Mouse (Mus musculus): ENCODE data around the gene Igsf9b.
A peak's percentile ranks its signal among the peaks of the same experiment; 100 is the strongest.

Gene Igsf9b

DNA sequence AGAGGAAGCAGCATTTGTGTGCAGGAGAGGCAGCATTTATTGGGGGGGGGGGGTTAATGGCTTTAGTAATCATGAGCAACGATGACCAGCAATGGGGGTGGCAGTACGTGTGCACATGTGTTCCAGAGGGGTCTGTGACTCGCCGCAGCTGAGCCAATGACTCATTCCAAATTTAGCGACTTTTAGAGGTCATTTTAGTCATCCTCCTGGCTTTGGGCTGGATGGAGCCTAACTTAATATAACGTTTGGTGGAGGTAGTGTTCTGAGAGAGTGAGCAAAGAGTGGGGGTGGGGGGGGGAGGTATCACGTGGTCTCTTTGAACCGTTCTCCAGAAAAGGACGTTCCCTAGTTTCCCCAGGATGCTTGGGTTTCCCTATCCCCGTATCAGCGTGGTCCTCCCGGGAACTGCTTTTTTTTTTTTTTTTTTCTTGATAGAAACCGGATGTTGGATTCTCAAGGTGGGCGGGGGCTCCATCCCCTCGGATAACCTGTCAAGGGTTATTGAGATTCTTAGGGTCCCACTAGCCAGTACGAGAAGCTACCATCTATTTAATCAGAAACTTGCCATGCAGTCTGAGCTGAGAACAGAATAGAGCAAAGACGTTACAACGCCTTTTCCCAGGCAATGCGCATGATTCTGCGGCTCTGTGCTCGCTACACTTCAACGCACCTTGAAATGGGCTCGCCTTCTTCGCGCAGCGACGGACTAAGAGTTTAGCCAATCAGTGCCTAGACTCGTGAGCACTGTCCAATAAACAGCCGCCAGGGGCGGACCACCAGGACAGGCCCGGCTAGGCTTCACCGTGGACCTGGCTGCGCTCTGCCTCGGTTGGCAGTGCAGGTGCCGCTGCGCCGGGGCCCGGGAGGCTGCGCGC is at the start of gene Igsf9b:
Gene Igsf9b, plus strand, starts transcription at position 794 of the 875 bp plus-strand sequence.
- DNase-seq (ENCODE audit: low spot score): peak; percentile 96

DNA sequence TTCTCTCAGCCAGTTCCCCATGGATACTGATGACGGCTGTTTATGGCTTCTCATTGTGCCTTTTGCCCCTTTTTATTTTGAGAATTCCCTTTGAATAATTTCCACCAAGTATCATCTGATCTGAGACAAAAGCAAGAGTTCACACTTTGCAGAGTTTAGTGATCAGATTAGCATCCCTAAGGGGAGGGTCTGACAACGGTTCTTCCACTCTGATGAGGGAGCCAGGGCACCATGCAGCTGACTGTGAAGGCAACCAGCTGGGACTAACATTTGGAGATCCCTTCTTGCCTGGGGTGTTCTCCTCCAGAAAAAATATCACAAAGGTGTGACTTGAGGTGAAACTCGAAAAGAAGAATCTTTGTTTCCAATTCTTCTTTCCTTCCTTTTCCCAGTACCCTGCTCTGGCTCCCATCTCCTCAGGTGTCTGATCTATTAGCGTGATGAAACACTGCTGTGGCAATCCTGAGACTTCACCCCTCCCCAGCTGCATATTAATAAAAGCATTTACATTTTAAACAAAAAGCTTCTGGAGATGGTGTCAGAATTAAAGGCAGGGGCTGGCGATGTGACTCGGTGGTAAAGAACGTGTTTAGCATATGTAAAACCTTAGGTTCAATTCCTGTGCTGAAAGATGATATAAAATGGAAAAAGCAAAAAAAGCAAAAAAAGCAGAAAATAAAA is 46.8 kb upstream of the Igsf9b start:
- DNase-seq (ENCODE audit: low spot score): no peak

DNA sequence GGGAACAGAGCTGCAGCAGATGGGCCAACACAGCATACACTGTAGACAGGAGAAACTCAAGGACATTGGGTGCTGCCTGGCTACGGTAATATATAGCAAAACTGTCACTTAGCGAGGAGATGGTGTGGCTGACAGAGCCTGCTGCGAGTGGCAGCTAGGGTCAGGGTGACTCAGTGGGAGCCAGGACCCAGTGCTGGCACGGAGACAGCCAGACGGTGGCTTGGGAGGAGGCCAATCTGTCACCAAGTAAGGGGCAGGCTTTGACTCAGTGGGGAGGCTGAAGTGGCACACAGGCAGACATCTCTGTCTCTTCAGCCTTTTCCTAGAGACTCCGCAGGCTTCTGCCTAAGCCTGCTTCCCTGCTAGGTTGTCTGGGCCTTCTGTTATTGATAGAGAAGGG is 42.5 kb upstream of the Igsf9b start:
- DNase-seq (ENCODE audit: low spot score): no peak

DNA sequence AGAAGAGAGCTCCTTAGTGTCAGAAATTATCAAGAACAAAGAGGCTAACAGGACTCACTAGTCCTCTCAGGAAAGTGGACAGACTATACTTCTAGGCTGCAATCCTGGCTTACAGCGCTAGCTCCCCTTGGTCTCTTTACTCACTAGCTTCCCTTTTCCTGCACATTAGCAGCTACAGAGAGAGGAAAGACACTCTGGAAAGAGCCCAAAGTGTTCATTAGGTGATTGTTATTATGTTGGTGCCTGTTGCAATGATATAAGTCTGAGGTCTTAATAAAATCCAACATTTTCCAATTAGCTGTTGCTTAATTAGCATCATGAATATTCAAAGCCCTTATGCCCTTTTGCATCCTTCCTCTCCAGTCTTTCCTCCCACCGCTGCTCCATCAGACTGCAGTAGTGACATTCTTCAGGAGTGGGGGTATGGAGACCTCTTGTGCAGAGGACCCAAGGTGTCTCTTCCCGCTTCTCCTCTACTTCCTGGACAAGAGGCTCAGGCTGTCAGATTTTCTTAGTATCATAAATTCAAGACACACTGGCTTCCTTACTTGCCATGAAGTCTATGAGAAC is 38.5 kb upstream of the Igsf9b start:
- no peak for DNase-seq (ENCODE audit: low spot score)

DNA sequence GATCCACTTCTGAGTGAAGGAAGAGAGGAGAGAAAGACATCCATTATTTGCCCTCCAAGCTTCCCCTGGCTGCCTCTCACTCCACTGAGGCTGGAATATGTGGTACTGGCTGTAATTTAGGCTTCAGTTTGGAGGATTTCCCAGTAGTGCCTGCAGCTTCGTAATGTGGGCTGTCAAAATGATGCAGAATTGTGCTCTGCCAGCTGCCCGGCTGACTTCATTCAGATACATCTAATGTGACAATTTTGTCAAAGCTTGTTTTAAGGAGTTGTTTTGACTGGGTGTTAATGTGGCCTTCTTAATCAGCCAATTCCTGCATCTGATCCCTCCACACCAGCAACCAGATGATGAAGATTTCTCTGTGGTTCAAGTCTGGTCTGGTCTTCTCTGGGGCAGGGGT is 37.1 kb upstream of the Igsf9b start:
- no peak for DNase-seq (ENCODE audit: low spot score)

DNA sequence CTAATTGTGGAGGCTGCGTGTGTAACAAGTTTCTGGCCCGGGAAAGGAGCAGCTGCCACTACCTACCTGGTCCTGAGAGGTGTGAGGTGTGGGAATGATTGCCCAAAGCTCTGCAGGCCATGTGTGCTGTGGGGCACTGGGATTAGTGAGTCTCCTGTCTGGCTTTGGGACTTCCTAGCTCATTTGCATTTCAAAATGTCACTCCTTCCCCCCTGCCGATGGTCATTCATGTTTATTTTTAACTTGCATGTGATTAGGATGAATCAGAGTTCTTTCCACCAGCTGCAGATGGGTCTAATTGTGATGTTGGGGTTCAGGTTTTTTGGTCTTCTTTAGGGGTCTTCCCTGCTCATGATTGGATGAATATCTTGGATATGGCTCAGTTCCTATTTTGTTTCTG is 34.0 kb upstream of the Igsf9b start:
- DNase-seq (ENCODE audit: low spot score): no peak

DNA sequence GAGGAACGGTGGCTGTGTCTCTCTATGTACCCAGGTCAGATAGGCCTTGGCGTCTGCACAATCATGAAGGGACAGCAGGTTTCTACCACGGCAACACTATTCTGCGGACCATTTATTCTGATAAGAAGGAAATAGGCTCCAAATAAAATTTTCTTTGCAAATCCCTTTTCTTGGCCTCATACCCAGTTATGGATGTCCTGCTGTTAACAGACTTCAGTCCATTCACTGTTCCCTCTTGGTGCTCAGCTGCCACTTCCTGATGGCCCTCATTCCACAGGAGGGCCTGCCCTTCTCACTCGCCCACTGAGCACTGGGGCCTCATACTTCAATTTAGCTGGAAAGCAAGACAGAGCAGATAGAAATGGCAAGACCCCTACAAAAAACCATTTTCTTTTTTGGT is 31.1 kb upstream of the Igsf9b start:
- no peak for DNase-seq (ENCODE audit: low spot score)

DNA sequence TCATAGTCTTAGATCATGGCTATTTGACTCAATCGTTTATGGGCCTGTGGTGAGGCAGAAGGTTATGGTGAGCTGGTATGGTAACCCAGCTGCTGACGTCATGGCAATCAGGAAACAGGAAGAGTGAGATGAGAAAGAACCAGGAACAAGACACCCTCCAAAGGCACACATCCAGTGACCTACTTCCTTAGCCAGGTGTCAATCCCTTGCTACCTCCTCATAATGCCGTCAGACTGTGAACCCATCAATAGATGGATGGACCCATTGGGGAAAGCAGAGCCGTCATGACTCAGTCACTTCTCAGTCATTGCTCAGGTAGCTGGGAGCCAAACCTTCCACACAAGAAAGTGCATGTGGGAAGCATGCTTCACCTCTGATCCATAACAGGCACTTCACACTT is 30.5 kb upstream of the Igsf9b start:
- DNase-seq (ENCODE audit: low spot score): no peak

DNA sequence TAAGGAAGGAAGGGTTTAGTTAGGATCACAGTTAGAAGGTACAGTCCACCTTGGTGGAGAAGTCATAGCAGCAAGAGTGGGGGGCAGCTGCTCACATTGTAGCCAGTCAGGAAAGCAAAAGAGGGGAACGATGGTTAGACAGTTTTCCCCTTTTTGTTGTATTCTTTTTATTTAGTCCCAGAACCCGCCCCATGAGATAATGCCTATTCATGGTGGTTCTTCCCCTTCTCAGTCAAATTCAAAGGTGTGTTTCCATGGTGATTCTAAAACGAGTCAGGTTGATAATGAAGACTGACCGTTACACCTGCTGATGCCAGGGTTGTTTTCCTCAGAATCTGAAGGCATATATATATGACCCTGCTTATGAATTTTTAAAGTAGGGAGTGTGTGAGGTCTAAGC is 29.7 kb upstream of the Igsf9b start:
- DNase-seq (ENCODE audit: low spot score): no peak

DNA sequence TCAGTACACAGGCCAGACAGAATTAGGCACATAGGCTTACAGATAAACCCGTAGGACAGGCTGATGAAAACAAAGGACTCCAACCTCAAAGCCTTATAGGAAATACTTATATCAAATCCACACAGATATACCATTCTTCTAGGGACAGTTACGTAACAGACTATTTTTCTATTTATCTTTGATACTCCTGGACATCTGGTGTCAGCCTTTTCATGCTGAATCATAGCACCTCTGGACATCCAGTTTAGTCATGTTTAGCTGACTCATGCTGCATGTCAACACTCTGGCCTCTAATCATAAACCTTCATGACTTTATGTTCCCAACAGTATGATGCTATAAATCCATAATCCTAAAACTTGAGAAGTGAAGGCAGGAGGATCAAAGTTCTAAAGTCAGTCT is 29.1 kb upstream of the Igsf9b start:
- no peak for DNase-seq (ENCODE audit: low spot score)

DNA sequence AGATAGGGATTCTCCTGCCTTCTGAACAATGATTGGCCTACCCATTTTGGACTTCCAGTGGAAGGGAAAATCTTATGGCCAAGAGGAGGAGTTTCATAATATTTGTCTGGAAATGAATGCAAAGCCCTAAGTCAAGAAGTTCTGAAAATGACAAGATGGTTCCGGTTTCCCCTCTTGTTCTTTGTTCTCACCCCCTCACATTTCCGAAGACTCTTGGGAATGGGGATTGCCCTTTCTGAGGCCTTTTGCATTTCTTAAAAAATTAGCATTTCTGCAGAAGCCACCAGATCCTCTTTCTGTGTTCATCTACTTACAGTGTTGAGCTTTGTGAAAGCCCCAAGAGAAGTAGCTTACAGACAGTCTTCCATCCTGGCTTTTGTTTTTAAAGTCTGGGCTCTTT is 27.1 kb upstream of the Igsf9b start:
- DNase-seq (ENCODE audit: low spot score): no peak

DNA sequence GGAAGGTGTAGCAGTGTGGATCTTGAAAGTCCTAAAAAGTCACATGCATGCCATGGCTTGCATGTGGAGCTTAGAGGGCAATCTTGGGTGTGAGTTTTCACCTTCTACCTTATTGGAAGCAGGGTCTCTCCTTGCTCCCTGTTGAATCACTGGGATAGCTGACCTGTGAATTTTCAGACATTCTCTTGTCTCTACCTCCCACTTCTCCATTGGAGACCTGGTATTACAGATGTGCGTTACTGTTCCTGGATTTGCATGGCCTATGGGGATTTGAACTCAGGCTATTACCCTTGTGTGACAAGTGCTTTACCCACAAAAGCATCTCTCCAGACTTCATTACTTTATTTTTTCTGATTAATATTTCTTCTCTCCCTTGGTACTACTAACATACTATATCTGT is 26.1 kb upstream of the Igsf9b start:
- no peak for DNase-seq (ENCODE audit: low spot score)

DNA sequence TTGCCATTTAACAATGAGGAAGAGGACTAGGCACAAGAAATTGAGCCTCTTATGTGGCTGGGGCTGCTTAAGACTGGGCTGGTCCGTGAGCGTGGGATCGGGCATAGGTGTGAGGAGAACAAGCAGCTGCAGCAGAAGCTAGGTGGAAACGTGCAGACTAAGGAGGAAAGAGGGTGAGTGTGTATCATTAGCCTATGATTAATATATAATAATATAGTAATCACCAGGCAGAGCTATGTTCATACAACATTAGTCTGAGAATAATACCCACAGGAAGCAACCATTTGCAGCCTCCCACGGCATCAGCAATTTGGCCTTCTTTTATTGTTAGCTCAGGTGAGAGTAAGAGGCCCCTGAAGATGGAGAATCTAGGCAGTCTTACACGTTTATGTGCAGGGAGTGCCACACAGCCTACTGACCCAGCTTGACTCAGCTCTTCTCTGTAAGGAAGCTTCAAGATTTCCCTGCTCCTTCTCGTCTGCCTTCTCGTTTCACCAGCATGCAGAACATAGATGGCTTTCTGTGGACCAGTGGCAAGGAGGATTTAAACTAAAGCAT is 22.6 kb upstream of the Igsf9b start:
- DNase-seq (ENCODE audit: low spot score): no peak

DNA sequence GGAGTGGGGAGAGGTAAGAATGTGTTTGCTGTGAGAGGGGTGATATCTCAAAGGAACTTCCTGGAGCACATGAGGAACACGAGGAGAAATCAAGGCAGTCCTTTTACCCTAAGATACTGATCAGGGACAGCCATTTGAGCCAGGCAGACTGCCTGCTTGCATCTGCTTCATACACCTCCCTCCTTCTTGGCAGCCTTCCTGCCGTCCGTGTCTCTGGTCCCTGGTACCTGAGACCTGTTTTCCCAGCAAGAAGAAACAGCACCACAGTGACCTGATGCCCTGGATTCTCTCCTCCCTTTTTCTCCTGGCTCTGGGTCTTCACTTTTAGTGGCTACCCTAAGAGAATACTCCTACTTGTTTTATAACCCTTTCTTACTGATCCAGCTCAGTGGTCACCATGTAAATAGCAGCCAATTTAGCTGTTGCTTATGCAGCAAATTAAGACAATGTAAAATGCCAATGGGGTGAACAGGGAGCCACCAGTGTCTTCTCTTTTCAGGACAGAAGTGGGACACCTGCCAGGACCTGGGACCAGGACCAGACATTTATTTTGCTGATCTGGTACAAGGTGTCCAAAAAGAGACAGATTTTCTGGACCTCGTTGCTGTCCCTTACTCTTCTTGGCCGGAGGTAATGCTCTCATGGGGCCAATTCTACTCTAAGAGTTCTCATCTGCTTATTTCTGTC is 21.5 kb upstream of the Igsf9b start:
- DNase-seq (ENCODE audit: low spot score): no peak

DNA sequence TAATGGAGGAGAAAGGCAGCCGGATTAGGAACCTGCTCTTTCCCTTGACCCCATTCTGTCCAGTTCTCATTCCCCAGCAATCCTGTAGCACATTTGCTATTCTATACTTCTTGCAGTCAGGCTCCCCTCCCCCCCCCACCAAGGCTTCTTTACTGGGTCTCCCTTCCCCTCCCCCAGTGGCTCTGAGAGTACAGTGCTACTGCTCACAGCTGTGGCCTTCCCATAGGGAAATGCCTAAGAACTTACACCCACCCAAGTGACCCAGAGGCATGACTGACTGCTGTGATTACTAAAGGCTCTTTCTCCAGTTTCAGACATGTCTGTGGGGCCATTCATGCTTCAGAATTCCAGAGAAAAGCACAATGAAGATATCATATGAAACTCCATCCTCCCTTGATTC is 20.0 kb upstream of the Igsf9b start:
- no peak for DNase-seq (ENCODE audit: low spot score)

DNA sequence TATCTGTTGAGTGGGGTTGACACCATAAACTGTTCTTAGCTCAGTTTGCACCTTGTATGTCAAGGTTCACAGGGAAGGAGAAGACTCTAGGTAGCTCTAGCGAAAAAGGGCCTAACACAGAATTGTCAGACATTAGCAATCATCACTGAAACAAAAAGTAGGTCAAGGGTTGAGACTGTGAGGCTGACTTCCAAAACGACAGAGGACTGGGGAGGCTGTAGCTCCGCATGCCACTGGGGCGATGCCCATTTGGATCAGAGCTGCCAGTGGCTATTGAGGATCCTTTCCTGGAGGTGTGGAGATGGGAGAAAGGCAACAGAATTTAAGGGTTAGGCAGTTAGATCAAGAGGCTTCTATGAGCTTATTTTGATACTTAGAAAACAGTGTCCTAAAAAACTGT is 18.0 kb upstream of the Igsf9b start:
- DNase-seq (ENCODE audit: low spot score): no peak

DNA sequence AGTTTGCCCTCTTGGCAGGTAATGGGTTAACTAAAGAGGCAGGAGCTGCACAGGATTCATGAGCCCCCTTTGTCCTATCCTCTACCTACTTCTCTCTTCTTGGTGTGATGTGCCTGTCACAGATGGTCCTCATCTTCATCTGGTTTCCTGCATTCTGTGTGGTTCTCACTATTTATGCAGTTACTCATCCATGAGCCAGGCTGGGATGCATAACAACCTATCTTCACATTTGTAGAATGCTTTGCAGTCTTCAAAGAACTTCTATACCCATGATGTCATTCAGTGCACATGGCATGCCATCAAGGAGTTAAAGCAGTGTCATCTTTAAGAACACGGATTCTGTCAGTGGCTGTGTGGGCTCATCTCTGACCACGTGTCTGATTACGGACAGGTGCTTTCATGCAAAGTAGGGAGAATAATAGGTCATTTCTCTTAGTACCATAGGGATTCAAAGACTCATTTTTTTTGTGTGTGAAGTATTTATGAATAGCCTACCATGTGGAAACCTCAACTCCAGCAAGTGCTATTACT is 13.2 kb upstream of the Igsf9b start:
- DNase-seq (ENCODE audit: low spot score): no peak

DNA sequence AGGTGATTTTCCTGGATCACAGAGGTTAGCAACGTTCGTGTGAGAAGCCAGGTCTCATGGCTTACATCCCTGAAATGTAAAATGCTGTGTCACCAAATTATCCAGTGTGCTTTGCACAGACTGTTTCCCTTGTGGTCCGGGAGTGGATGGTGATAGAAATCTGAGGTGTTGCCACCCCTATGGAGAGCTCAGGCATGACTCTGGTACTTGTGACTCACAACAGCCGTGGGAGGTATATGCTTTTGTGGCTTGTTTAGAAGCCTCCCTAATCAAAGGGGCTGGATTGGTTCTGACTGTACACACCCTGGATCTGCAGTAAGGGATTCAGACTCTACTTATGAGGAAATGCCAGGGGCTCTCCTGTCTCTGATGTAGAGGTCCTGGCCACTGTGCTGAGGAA is 12.7 kb upstream of the Igsf9b start:
- no peak for DNase-seq (ENCODE audit: low spot score)

DNA sequence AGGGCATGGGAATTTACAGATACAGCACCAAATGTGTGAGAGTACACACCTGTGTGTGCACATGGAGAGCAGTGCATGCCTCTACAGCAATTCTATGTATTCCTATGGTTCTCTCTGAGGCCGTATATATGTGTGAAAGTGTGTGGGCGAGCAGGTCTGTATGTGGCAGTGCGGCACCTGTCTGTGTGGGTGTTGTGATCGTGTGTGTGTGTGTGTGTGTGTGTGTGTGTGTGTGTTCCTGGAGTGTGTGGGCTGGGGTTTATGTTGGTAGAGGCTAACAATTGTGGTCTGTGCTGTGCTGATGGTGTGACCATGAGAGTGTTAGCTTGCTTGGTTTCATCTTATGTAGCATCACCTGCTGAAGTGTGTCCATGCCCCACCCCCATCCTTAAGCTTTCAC is 12.1 kb upstream of the Igsf9b start:
- DNase-seq (ENCODE audit: low spot score): no peak

DNA sequence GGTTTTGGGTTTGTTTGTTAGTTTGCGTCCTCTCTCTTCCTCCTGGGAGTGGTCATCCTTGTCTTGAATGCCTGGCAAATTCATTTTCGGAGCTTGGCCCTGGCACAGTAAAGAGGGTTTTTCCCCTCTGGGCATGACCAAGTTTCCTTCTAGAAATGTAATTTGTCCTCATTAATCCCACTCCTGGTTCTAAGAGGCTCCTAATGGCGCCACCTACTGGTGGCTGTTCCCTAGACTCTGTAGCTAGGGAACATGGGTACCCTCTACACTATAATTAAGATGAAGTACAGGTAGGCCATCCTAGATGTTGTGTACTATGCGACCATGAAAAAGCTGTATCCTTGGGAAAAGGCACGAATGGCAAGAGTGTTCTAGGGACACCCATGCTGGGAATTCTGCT is 11.6 kb upstream of the Igsf9b start:
- DNase-seq (ENCODE audit: low spot score): peak; percentile 72

DNA sequence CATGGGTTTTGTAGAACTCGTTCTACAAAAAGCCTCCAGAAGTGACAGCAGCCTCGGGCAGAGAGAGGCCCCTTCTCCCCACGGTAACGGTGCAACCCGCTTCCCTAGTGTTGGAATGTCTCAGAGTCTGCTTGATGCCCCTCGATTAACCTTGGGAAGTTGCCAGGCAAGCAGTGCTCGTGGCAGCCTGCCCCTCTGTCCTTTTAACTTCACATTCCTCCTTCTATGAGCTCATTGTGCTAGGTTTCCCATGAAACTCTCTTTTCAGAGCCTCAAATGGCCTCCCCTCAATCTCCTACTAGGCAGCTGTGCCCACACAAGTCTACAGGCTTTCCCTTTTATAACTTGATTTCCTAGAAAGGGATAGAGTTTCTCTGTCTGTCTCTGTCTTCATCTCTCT is 10.6 kb upstream of the Igsf9b start:
- DNase-seq (ENCODE audit: low spot score): peak; percentile 51

All from embryo, embryonic 10.5 days (tissue).